Mouse (Mus musculus) activated CD4-positive, CD25-positive, alpha-beta regulatory T cell, adult 4 months (primary cell): ENCODE measurements around the gene Pnpo. TPM values are rescaled to one million over a fixed set of nuclear protein-coding genes. Genes with fewer than 3 reads are reported as not detected.

ENCODE experiments used
- ATAC-seq: one replicate; pipeline ENCODE4 v1.8.0; 2017
- polyA plus RNA-seq, 2 experiments: library from polyadenylated mRNA; unstranded; fragments of 100-300 nt; shearing (Covaris generic); gene quantifications; one replicate each; pipeline ENCODE4 v1.2.1; 2017

Gene Pnpo
- polyA plus RNA-seq, 2 experiments from 2014 or later, result 25.6 to 33.4 TPM

DNA sequence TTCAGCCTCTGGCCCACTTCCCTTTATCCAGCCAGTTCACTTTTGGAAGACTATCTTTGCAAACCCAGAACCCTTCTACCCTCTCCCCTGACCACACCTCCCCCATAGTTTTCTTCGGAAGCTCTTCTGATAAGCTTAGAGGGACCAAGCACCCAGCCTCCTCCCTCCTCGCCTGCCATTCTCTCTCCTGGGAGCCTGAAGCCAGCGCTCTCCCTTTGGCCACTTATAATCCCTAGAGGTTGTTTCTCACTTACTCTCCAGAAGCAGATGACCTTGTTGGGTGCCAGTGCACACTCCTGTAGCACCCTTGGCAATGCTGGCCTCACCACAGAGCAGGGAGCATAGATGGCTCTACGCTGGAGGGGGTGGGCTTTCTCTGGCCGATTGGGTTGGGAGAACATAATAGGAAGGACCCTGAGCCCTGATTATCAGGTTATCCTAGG, 25.5 kb upstream of the Pnpo start:
- ATAC-seq, result no peak

DNA sequence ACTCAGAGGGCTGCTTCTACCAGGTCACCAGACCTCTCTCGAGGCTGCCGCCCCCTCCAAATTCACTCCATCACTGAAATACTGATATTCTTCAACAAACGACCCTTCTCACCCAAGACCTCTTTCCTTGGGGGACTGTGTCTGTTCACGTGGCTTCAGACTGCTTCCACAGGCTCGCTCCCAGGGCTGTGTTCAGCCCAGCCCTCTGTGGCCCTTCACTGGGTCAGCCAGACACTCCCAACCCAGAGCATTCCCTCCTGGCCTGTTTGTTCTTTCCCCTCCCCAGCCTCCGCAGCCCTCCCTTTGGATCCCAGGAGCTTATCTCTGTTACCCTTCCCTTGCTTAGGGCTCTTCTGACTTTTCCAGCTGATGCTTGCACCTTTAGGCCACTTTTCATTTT, 24.7 kb upstream of the Pnpo start:
- no peak for ATAC-seq

DNA sequence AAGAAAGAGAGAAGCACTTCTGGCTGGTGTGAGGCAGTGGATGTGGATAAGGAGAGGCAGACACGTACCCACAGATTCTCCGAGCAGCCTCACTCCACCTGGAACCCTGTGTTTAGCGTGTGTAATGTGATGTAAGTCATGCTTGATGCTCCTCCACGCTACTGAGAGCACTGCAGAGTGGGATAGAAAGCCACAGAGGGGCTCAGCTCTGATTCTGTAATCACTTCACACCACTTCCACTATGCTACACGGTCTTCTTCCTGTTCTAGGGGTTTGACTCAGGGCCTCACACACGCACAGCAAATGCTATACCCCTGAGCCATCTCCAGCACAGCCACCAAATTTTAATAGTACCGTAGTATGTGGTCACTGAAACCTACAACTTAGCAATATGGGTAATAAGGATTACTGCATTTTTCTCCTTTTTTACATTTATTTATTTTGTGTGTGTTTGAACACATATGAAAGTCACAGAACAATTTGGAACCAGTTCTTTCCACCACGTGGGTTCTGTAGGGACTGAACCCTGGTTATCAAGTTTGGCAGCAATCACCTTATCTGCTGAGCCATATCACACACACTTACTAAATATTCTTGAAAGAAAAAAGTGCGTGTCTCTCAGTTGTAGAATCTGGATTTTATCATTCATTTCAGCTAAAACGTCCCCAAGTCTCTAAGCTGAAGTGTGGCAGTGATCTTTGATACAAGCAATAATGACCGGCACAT, 23.9 kb upstream of the Pnpo start:
- peak; percentile 64 for ATAC-seq

DNA sequence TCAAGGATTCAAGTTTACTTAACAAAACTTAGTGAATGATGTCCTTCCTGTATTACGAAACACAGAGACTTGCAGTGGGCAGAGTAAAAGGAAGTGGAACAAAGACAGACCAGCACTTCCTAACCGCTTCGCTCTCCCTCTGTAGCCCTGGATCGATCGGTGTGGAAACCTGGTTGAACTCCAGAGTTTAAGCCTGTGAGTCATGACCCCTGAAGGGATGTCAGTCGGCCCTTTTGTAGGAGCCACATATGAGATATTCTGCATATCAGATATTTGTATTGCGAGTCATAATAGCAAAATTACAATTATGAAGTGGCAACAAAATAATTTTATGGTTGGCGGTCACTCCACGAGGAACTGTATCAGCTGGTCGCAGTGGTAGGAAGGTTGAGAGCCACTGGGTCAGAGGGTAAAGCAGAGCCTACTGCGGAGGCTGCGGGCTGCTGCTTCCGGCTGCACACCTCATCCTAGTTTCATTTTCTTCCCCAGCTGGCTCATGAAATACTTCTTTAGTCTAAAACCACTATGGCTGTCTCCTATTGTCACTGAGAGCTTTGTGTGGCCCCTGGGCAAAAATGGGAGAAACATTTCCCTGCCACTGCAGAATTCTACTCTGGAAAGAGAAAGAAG, 23.2 kb upstream of the Pnpo start:
- peak; percentile 80 for ATAC-seq

DNA sequence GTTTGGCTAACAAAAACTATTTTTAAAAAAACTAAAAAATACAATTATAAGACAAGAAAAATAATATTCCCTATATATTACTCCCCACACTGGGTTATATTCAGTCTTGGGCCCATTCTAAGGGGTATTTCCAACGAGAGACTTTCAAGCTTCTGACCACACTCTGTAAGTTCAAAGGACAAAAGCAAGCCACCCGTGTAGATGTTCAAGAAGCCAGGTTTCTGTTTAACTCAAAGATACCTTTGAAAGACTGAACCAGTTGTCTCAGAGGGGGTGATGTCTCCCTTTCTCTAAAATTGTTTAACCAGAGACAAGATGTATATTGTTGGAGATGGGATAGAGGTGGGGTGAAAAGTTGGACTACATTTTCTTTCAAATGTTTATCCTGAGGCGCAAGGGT, 22.4 kb upstream of the Pnpo start:
- ATAC-seq, result no peak

DNA sequence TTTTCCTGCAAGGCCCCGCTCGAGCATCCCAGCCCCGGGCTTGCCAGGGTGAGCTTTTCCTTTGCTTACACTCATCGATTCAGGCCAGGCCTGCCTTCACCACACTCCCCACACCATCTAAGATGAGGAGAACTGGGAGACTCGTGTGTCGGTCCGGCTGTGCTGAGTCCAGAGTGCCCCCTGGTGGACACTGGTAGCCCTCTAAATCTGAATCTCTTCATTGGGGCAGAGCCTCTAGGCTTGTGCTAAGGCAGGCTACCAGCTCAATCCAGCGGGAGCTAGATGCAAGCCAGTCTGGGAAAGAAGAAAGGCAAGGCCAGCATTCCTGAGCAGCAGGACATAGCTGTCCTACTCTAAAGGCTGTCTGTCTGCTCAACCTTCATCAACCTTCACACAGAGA, 19.8 kb upstream of the Pnpo start:
- ATAC-seq, result no peak

DNA sequence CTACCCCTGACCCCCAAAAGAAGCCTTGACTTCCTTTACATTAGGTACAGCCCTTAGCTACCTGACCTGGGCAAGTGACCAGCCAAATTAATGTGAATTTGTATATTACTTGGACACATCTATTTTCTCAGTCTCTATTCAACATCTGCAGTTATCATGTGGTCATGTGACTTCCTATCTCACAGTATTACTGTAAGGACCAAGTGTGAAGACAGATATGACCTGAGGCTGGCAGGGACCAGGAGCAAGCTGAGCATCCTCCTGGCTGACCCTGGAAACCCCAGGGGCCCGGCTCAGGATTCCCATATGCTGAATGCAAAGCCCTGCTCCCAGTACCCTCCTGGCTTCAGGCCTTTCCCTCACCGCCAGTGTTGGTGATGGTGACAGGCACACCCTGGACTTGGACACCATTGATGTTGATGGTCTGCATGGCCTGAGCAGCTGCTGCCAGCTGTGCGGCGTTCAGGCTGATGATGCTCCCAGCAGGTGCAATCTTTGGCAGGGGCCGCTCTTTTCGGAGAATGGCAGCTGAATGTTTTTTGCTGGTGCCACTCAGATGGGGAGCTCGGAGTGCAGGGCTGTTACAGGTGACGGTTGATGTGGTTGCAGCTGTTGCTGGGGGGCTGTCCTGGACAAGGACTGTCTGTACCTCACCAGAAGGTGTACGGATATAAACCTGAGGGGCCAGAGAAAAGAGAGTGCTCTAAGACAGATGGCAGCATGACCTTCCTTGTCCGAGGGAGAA, 13.4 kb upstream of the Pnpo start:
- no peak for ATAC-seq

DNA sequence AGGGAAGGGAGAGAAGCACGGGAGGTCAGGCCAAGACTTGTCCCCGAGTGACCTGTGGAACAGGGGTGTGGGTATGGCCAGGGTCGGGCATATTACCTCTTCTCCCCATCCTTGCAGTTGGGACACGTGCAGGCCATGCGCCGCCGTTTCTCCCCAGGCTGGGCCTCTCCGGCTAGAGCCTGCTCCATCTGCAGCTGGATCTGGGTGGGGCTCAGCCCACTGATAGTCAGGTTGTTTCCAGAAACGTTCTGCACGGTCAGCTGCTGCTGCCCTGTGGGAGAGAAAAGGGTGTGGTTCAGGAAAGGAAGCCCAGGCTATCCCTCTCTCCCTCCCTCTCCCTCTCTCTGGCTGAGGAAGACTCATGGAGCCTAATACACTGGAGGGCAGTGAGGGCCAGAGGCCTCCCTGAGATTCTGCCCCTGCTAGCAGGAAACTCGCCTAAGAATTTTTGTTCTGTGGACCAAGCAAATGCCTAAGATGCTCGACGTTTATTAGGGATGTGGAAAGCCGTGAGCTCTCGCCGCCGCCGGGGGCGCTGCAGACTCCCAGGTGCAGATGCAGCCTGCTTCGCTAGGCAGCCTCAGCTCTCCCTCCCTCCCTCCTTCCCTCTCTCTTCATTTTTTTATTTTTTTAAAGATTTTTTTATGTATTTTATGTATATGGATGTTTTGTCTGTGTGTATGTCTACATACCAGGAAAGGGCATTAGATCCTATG, 12.4 kb upstream of the Pnpo start:
- ATAC-seq, result no peak

DNA sequence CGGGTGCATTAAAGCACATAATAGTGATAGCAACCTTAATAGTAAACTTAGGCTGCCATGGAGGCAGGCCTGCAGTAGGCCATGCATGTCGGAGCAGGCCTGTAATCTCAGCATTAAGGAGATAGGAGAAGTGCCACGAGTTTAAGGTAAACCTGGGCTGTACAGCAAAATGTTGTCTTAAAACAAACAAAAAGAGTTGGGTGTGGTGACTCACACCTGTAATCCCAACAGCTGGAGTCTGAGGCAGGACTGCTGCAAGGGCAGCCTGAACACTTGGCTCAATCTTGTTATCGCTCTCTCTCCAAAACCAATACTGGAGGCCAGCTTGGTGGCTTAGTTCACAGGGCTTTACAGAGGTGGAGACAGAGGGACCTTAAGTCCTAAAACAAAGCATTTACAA, 11.3 kb upstream of the Pnpo start:
- ATAC-seq, result no peak

DNA sequence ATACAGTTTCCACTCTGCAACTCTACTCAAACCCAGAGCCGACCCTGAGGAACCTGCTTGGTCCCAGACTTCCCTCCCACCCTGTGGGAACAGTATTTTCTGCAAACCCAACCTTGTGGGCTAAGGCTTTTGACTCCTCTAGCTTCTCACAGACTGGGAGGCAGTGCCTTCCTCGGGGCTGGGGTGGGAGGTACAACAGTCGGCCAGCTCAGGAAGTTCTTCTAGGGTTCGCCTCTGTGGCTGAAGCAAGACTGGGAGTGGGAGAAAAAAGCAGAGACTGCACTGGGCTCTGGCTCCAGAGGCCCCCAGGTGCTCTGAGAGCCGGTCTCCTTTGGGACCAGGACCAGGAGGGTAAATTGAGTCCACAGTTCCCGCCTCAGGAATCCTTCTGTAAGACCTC, 9.1 kb upstream of the Pnpo start:
- ATAC-seq, result no peak

DNA sequence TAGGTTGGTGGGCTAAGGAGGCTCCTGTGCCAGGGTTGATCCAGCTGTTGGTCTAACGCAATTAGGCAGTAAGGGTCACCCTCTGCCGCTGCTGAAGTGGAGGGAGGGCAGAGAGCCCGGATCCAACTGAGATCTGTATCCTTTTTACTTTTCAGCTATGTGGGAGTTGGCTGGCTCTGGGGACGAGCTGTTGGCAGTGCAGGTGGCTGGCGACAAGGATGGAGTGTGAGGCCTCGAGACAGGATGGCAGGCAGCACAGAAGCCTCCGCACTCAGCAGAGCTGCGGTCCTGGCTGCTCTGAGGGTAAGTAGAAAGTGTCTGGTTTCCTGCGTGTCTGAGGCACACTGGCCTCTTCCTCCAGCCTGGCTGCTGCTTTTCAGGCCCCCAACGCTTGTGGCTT, 8.6 kb upstream of the Pnpo start:
- no peak for ATAC-seq

DNA sequence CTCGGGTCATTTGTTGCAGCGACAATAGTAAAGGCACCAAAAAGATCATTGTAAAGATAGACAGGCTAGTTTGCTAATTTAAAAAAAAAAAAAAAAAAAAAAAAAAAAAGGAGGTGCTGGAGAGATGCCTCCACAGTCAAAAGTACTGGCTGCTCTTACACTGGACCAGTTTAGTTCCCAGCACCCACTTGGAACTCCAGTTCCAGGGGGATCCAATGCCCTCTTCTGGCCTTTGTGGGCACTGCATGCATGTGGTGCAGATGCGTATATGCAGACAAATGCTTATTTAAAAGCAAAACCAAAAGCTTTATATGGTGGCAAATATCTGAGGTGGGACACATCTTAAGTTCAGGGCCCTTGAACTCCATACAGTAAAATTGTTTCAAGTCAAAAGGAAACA, 7.0 kb upstream of the Pnpo start:
- no peak for ATAC-seq

DNA sequence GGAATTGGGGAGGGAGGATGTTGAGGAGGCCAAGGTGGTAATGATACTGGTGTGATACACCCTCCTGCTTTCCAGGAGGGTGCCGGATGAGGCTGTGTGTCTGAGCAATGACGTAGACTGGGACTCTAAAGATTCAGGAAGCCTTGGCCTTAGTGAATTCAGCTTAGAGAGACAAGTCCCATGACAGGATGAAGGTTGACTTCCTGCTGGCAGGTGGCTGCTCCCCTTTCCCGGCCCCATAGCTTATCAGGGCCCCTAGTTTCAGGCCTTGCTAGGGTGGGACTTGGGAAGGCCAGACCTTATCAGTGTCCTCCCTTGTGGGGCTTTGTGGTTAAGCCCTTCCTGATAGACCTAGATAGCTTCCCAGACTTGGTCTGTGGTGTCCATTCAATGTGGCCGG, 4.1 kb upstream of the Pnpo start:
- ATAC-seq, result no peak

DNA sequence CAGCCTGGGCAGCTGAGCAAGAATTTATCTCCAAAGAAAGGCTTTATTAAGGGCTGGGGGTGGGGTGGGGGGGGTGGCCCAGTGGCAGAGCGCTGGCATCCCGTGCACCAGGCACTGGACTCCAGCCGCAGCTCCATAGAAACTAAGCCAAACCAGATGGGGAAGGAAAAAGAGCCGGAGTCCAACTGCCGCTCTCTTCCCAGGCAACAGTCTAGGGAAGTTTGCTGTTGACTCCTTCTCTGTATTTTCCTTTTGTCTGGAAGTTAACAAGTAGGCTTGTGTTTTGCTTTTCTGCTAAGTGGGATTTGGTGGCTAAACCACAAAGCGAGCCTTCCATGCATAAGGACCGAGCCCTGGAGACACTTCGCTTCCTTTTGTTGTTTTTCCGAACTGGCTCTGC, 2.7 kb upstream of the Pnpo start:
- no peak for ATAC-seq

DNA sequence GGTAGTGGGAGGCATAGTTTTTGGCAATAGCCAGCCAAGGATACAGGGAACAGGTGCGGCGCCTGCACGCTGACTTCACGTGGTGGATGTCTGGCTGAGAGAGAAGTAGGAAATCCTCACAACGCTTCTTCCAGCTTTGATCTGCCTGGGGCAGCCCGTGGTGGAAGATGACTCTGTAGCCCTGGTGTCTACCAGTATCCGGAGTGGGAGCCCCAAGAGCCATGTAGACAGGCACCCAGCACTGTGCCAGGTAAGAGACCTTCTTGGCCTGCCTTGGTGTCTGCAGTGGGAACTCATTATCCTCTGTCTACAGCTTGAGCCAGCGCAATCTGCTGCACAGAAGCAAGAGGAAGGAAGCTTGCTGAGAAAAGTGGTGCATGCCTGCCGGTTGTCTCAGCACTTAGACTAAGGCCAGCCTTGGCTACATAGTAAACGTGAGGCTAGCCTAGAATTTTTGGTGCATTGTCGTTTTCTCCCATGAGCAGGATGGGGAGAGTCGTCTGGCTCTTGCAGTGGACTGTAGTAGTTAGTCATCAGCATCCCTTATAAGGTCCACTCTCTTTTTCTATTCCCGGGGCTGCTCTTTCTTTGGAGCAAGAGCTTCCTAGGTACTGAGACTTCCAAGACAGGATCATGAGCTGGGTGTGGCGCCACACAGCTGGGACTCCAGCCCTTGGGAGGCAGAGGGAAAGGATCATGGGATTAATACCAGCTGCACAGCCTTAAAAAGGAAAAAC, 1.2 kb upstream of the Pnpo start:
- ATAC-seq, result no peak

DNA sequence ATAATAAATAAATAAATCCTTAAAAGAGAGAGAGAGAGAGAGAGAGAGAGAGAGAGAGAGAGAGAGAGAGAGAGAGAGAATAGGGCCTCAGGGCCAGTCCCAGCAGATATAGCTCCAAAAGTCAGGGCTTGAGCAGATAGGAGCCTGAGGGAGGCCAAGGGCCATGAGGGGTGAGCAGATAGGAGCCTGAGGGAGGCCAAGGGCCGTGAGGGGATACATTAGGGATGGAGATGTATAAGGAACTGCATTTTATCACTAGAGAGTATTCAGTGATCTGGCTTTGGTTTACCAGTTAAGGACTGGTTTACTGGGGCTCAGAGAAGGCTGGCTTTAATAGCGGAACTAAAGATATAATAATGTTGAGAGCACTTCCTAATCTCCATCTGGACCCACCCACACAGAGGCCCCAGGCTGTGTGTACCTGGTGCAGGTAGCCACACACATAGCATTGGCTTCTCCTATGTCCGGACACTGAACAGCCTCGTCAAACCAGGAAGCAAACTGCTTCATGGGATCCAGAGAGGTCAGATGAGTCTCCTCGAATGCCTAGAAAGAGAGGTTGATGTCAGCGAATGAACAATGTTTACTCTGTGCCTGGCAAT, 1.7 kb downstream of the Pnpo start:
- no peak for ATAC-seq

DNA sequence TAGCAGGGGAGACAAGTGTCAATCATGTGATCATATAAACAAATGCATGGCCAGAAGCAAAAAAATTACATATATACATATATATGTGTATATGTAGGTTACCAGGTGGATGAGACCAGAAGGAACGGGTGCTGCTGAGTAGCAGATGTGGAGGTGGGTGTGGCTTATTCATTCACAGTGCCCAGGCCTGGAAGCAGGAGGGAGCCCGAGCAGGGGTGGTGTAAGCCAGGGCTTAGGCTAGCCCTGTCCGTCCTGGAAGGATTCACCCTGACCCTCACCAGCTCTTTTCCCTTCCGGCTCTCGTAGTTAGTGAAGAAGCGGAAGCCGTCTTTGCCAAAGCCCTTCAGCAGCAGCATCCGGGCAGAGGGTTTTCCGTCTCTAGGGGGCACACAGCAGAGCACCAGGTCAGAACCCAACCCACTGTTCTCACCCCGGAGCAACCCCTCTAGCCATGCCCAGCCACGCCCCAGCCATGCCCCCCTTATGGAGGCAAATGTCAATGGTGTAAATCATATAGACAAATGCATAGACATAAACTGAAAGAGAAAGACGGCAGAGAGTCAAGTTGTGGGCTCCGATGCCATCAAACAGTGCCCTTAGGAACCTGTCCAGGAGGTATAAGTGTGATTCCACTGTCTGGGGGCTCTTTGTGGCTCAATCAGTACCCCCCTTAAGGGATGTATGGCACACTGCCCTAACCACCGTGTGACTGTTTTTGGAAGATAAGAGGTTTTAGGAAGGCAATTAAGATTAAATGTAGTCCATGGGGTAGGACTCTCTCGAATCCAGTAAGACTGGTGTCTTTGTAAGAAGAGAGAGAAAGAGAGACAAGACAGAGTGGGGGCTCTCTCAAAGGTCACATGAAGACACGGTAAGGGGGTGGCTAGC, 3.0 kb downstream of the Pnpo start:
- no peak for ATAC-seq

DNA sequence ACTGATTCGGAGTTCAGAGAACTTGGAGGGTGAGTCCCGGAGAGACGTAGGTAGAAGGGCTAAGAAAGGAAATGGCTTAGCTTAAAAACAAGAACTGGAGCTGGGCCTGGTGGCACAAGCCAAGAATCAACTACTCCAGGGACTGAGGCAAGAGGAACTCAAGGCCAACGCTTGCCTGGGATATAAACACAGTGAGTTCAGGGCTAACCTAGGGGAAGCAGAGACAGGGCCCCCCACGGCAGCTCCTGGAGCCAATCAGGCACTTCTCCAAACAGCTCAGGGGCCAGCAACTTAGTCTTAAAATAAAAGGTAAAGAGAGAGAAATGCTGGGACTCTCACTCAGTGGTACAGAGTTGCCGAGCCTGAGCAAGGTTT, 5.4 kb downstream of the Pnpo start:
- no peak for ATAC-seq

DNA sequence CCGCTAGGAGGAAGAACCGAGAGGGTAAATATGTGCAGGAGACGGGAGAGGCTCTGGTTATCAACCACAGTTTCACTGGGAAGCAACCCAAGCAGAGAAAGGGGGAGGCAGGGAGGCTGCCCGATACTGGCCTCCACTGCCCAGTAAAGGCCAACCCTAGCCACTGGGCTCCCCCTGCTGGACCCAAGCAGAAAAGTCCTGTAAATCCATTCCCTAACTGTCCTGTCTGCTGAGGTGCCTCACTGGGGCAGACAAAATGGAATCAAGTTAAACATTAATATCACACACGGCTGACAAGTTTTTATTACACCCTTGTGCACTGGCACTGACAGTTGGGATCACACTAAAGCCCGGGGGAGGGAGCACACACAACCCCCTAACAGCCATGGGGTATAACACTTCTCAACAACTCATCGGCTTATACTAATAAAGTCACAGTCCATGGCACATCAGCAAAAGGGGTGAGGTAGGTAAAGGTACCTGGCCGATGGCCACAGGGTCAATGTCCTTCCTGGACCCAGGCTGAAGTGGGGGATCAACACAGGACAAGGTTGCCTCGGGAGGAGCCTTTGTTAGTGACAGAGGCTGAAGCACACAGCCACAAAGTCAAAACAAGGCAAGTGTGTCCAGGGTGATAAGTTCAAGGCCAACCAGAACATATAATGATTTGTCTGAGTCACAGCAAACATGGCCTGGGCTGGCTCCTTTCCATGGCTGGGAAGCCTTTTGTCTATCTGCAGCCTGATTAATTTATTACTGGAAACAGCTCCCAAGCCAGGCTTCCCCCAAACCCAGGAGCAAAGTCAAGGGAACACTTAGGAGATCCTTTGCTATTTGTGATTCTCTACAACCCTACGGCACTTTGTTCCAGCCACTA, 6.0 kb downstream of the Pnpo start:
- no peak for ATAC-seq
